Mouse (Mus musculus): ENCODE measurements around the gene Kbtbd13.
A peak's percentile ranks its signal among the peaks of the same experiment; 100 is the strongest.
"Not testable (repeated sequence)": the region's sequence is repeated elsewhere in the genome, so short reads cannot be mapped to it uniquely, and the experiment has no call there.

The Kbtbd13 gene

DNA sequence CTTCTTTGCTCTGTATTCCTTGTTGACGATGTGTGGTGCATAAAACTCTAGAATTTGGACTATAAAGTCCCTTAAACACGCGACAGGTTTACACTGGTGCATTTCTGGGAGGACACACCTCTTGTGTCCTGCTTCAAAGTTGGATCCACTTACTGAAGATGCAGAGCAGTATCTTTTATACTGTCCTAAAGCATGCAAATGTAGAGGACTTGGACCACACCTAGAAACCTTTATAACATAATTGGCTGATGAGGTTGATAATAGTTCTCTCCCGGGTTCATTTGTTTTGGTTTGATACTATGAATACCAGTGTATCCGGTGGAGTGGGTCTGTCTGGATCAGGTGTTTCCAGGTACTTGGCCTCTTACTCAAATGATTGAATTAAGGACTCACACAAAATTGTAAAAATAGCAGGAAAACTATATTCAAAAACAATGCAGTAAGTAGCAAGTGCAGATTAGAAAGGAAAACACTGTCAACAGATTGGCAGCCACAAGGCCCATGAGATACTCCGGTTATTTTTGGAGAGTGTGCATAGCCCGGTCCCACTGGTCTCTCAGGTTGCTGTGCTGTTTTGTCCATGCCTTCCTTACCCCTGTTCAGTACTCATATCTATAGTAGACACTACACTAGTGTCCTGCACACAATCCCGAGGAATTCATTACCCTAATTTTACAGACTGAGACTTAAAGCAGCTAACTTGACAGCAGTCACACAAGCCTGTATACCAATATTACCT lies 44.2 kb downstream of the Kbtbd13 start:
- no peak for DNase-seq (ENCODE audit: low spot score in 2 of 2)

DNA sequence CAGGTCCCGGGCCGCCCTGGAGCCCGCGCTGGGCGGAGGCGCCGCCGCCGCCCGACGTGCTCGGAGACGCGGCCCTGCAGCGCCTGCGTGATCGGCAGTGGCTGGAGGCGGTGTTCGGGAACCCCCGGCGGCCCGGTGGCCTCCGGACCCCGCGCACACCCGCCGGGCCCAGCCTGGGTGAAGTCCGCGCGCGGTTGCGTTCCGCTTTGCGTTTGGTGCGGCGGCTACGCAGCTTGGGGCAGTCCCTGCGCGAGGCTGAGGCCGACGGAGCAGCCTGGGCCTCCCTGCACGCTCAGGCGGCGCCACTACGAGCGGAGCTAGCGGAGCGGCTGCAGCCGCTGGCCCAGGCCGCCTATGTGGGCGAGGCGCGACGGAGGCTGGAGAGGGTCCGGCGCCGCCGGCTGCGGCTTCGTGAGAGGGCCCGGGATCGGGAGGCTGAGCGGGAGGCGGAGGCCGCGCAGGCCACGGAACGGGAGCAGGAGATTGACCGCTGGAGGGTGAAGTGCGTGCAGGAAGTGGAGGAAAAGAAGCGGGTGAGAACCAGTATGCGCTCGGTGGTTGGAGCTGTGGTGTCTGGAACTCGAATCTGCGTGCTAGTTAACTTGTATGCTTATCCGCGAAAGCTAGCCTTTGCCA lies 44.9 kb downstream of the Kbtbd13 start:
- DNase-seq (ENCODE audit: low spot score in 2 of 2), result peak; percentile 26 to 44

DNA sequence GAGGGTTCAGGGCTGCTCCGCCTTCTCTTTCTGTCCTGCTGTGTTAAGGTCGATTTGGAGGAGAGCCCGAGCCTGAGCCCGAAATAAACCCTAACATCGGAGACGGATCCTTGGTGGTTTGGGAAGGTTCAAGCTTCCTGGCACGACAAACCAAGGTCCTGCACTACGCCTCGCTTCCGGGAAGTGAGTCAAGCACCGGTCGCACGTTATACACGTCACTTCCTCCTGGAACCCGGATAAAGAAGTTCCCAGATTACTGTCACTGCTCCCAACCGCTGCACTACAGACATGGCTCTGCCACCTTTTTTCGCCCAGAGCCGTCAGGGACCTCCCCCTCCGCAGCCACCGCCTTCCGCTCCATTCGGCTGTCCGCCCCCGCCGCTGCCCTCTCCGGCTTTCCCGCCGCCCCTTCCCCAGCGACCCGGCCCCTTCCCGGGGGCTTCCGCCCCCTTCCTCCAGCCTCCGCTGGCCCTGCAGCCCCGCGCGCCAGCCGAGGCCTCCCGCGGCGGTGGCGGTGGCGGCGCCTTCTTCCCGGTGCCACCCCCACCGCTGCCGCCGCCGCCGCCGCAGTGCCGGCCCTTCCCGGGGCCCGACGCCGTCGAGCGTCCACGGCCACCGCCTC lies 45.5 kb downstream of the Kbtbd13 start, which contains the start of gene Pdcd7:
Gene Pdcd7 (plus strand): TSS at position 251 of the 622 bp plus-strand sequence.
- peak; percentile 91 to 93 for DNase-seq (ENCODE audit: low spot score in 2 of 2)

DNA sequence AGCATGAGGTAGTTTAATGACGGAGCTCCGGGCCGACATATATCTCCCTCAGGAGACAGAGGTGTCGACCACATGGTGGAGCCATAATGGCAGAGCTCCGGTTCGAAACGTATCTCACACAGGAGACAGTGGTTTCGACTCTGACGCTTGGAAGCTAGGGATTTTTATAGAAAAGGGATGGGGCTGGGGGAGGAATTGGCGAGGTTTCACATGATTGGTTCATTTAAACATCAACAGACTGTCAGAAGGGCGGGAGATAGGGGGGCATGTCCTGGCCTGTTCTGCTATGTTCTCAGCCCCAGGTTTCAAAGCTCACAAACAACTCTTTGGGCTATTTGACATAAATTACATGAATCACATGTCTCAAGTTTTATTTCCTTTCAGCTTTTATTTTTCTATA lies 46.0 kb downstream of the Kbtbd13 start:
- DNase-seq (ENCODE audit: low spot score in 2 of 2), result not testable (repeated sequence)

DNA sequence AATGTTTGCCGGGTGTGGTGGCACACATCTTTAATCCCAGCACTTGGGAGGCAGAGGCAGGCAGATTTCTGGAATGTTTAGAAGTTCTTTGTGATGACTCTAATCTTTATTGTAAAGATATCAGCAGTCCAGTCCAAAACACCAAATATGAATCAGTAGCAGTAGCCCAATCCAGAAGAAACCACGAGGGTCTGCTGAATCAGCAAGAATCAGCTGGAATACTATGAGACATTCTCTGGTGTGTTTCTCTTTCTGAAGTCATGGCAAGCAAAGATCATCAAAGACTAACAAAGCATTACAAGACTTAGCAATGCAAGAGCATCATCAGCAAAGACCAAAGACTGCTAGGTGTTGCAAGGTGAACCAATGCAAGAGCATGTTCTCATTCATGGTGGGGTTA lies 51.0 kb downstream of the Kbtbd13 start:
- DNase-seq (ENCODE audit: low spot score in 2 of 2), result no peak

DNA sequence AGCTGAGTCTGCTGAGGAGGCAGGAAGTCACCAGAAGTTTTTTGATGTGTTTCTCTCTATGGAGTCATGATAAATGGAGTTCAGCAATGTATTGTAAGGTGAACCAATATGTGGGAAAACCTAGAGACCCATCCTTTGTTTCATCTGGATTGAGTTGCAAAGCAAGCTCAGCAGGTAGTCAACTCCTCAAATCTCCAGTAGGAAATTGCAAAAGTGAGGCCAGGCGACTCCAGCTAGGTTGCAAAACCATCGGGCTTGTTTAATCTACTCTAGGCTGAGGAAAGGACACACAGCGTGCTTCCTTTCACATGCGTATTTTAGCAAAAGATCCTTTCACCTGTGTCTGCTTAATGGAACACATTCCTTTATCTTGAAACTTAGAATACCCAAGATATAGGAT lies 52.3 kb downstream of the Kbtbd13 start:
- no peak for DNase-seq (ENCODE audit: low spot score in 2 of 2)

Measured in spleen, postnatal 36 days (tissue).